Mouse (Mus musculus): ENCODE data around the gene Desi2. TPM values are rescaled to one million over a fixed set of nuclear protein-coding genes. Genes with fewer than 3 reads are reported as not detected.
A peak's percentile ranks its signal among the peaks of the same experiment; 100 is the strongest.
"Not testable (repeated sequence)": the region's sequence is repeated elsewhere in the genome, so short reads cannot be mapped to it uniquely, and the experiment has no call there.

Gene Desi2
- polyA plus RNA-seq, 1 experiment from 2014 or later, result 22.1 TPM

GRCm38 (mm10) chr1:178270635-178271034 is 83.4 kb downstream of the Desi2 start:
- no peak overlapping the region for H3K27ac ChIP-seq
- 34% methylated on average over 6 of the region's 6 CpGs for WGBS
- ATAC-seq (ENCODE audit: insufficient number of reproducible peaks, insufficient read depth, low FRiP score, low TSS enrichment, low read depth), result no peak
- no peaks in the 10 kb centered on the region for H3K9me3 ChIP-seq
- no peak overlapping the region for H3K4me3 ChIP-seq (replicated peaks)
- 0 out of 2 replicates have a peak, but pooled peaks cover 5% of the 10 kb centered on the region for H3K4me1 ChIP-seq (replicated peaks)
- H3K4me2 ChIP-seq, result no peak overlapping the region
- H3K27me3 ChIP-seq, result 0 out of 2 replicates have a peak, but pooled peaks cover 8% of the 10 kb centered on the region
- no peaks in the 10 kb centered on the region for H3K36me3 ChIP-seq
- no peak overlapping the region for H3K9ac ChIP-seq (replicated peaks)

DNA sequence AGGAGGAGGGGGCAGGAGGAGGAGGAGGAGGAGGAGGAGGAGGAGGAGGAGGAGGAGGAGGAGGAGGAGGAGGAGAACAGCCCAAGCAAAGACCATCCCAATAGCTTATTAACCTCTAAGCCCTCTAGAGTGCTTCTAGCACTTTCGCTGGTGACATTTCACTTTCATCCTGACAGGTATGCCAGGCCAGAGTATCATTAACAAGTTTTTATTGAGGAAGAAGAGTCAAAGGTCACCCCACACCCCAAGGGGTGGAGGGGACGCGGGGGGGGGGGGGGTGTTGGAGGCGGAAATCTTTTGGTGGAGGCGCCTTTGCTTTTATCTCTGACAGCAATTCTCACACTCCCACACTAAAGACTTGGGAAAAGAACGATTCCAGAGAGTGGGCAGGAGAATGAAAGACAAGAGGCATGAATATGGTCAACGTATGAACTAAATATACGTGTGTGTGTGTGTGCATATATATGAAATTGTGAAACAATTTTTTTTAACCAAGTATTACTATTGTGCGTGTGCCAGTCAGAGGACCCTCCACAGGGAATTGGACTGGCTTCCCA is 88.0 kb downstream of the Desi2 start:
- H3K9me3 ChIP-seq, result no peaks in the 10 kb centered on the region
- peak overlapping the region; percentile 66 for H3K4me3 ChIP-seq (replicated peaks)
- H3K27ac ChIP-seq, result no peak overlapping the region
- H3K36me3 ChIP-seq, result no peaks in the 10 kb centered on the region
- 0 out of 2 replicates have a peak, but pooled peaks cover 3% of the 10 kb centered on the region for H3K4me1 ChIP-seq (replicated peaks)
- ATAC-seq (ENCODE audit: insufficient number of reproducible peaks, insufficient read depth, low FRiP score, low TSS enrichment, low read depth), result no peak
- WGBS, result 14% methylated on average over 8 of the region's 9 CpGs
- peaks cover 17% of the 10 kb centered on the region for H3K27me3 ChIP-seq
- H3K4me2 ChIP-seq, result peak overlapping the region; percentile 81
- H3K9ac ChIP-seq (replicated peaks), result no peak overlapping the region

DNA sequence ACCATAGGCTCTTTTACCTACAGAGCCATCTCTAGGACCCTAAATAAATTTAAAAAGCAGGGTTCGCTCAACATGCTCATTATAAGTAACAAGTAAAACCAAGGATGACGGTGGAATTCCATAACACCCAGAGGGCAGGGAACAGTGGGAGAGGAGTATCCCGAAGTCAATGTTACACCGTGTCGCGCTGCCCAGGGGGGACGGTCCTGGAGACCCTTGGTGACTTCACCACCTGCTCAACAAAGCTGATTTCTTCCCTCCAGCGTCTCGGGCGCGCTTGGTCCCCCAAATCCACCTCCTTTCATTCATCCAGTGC is 88.5 kb downstream of the Desi2 start:
- Histone ChIP-seq H3K36me3 (no peaks in the 10 kb centered on the region), H3K4me2 (peak overlapping the region; percentile 81), H3K9me3 (no peaks in the 10 kb centered on the region), H3K4me3 (replicated peaks) (peak overlapping the region; percentile 66), H3K27ac (no peak overlapping the region), H3K4me1 (replicated peaks) (0 out of 2 replicates have a peak, but pooled peaks cover 3% of the 10 kb centered on the region), H3K27me3 (peaks cover 17% of the 10 kb centered on the region), H3K9ac (replicated peaks) (peak overlapping the region; percentile 85)
- ATAC-seq (ENCODE audit: insufficient number of reproducible peaks, insufficient read depth, low FRiP score, low TSS enrichment, low read depth), result no peak
- 6% methylated on average over 11 of the region's 11 CpGs for WGBS

- H3K9me3 ChIP-seq, result no peaks in the 10 kb centered on the region
- peak overlapping the region; percentile 85 for H3K9ac ChIP-seq (replicated peaks)
- H3K4me3 ChIP-seq (replicated peaks), result peak overlapping the region; percentile 66
- H3K27me3 ChIP-seq, result peaks cover 17% of the 10 kb centered on the region
- ATAC-seq (ENCODE audit: insufficient number of reproducible peaks, insufficient read depth, low FRiP score, low TSS enrichment, low read depth), result peak; percentile 78
- peak overlapping the region; percentile 81 for H3K27ac ChIP-seq
- H3K4me2 ChIP-seq, result peak overlapping the region; percentile 81
- 0 out of 2 replicates have a peak, but pooled peaks cover 3% of the 10 kb centered on the region for H3K4me1 ChIP-seq (replicated peaks)
- under 1% methylated on average over 85 of the region's 87 CpGs for WGBS
- no peaks in the 10 kb centered on the region for H3K36me3 ChIP-seq
Observed at GRCm38 (mm10) chr1:178276054-178276911, 89.1 kb downstream of the Desi2 start.

GRCm38 (mm10) chr1:178283314-178283713 is 96.1 kb downstream of the Desi2 start:
- not testable (repeated sequence) for H3K9me3 ChIP-seq; H3K4me3 ChIP-seq (replicated peaks); ATAC-seq (ENCODE audit: insufficient number of reproducible peaks, insufficient read depth, low FRiP score, low TSS enrichment, low read depth); H3K36me3 ChIP-seq; H3K27me3 ChIP-seq; H3K27ac ChIP-seq; H3K4me2 ChIP-seq; H3K4me1 ChIP-seq (replicated peaks); H3K9ac ChIP-seq (replicated peaks)
- 92% methylated on average over 3 of the region's 3 CpGs for WGBS

DNA sequence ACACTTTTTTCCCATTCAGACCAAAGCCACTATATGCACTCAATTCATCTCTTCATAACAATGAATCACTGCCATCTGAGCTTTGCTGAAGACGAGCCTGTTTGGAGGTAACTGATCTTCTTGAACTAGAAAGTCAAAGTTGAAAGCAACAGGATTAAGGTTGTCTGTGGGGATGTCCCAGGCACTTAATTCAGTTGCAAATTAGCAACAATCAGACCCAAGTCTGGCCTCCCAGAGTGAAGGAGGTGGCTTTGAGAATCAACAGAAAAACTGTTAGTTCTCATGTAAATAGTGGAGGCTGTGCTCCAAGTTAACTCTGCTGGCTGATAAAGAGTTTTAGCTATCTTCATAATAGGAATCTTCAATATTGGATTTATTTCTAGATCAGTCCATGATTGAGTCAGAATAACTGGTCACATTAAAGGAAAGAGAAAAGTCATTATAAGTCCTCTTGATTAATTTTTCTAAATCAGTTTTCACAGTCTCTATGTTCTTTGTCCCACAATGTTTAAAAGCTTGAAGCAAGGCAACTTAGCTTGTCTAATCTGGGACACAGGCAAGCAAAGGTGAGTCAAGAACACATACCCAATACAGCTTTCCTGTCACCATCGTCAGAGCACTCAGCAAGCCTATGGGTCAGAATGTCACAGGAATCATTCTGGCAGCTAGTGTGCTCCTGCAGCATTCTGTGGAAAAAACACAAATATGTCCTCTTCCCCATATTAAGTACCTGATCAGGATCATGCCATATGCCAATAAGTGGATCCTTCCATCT is 96.9 kb downstream of the Desi2 start:
- no peak overlapping the region for H3K4me3 ChIP-seq (replicated peaks)
- 59% methylated on average over 2 of the region's 2 CpGs for WGBS
- no peak overlapping the region for H3K27ac ChIP-seq
- H3K4me1 ChIP-seq (replicated peaks), result no peaks in the 10 kb centered on the region
- peaks cover 7% of the 10 kb centered on the region; the same call in 1 of the 2 replicates for H3K9me3 ChIP-seq
- no peaks in the 10 kb centered on the region for H3K36me3 ChIP-seq
- no peak overlapping the region for H3K9ac ChIP-seq (replicated peaks)
- no peaks in the 10 kb centered on the region for H3K27me3 ChIP-seq
- no peak for ATAC-seq (ENCODE audit: insufficient number of reproducible peaks, insufficient read depth, low FRiP score, low TSS enrichment, low read depth)
- H3K4me2 ChIP-seq, result no peak overlapping the region

DNA sequence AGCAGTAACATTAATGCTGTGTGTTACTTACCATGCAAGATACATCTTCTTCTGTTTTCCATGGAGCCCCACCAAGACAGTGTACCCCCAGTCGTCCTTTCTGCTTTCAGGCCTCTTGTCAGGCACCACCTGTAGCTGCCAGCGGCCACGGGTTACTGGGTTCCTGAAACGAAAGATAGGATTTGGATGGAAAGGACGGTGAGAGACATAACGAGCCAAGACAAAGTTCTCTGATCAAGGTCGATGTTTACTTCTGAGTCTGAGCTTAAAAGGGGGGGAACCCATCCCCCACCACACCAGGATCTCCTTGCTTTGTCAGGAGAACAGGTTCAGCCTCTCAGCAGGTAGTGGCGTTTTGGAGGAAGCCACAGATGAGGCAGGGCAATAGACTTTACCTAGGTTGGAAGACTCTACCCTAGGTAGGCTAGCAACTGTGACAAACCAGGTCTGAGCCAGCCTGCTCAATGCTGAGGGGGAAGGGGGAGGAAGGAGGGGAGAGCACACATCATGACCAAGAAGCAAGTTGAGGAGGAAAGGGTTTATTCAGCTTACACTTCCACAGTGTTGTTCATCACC is 100.5 kb downstream of the Desi2 start:
- H3K4me2 ChIP-seq, result no peak overlapping the region
- H3K4me3 ChIP-seq (replicated peaks), result no peak overlapping the region
- peaks cover 7% of the 10 kb centered on the region; the same call in 1 of the 2 replicates for H3K9me3 ChIP-seq
- no peak for ATAC-seq (ENCODE audit: insufficient number of reproducible peaks, insufficient read depth, low FRiP score, low TSS enrichment, low read depth)
- no peak overlapping the region for H3K27ac ChIP-seq
- H3K4me1 ChIP-seq (replicated peaks), result no peaks in the 10 kb centered on the region
- H3K36me3 ChIP-seq, result no peaks in the 10 kb centered on the region
- WGBS, result 64% methylated on average over 8 of the region's 8 CpGs
- H3K9ac ChIP-seq (replicated peaks), result no peak overlapping the region
- H3K27me3 ChIP-seq, result no peaks in the 10 kb centered on the region

- H3K4me2 ChIP-seq, result no peak overlapping the region
- H3K27me3 ChIP-seq, result no peaks in the 10 kb centered on the region
- no peaks in the 10 kb centered on the region for H3K36me3 ChIP-seq
- H3K27ac ChIP-seq, result no peak overlapping the region
- ATAC-seq (ENCODE audit: insufficient number of reproducible peaks, insufficient read depth, low FRiP score, low TSS enrichment, low read depth), result no peak
- H3K9ac ChIP-seq (replicated peaks), result no peak overlapping the region
- WGBS, result 69% methylated on average over 3 of the region's 3 CpGs
- H3K9me3 ChIP-seq, result no peaks in the 10 kb centered on the region
- no peak overlapping the region for H3K4me3 ChIP-seq (replicated peaks)
- H3K4me1 ChIP-seq (replicated peaks), result no peaks in the 10 kb centered on the region
Observed at GRCm38 (mm10) chr1:178291716-178292115, 104.5 kb downstream of the Desi2 start.

DNA sequence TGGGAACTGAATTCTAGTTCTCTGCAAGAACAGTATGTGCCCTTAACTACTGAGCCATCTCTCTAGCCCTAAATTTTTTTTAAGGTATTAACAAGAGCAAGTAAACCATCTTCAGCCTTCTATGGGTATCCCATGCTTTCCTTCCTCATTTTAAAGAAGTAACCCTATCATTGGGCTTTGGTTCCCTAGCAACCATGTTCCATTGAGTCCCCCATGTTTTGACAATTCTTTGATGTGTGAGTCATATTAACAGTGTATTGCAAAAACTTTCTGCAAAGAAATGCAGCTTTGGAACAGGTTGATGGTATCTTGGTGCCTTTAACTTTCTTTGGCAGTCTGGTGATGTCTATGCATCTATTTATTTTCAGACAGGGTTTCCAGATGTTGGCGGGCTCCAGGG is 106.8 kb downstream of the Desi2 start:
- peaks cover 5% of the 10 kb centered on the region; the same call in 1 of the 2 replicates for H3K4me1 ChIP-seq (replicated peaks)
- H3K4me3 ChIP-seq (replicated peaks), result no peak overlapping the region
- no peaks in the 10 kb centered on the region for H3K9me3 ChIP-seq
- H3K27ac ChIP-seq, result no peak overlapping the region
- ATAC-seq (ENCODE audit: insufficient number of reproducible peaks, insufficient read depth, low FRiP score, low TSS enrichment, low read depth), result no peak
- no peaks in the 10 kb centered on the region for H3K36me3 ChIP-seq
- WGBS, result 97% methylated on average over 1 of the region's 1 CpGs
- H3K27me3 ChIP-seq, result no peaks in the 10 kb centered on the region
- no peak overlapping the region for H3K4me2 ChIP-seq
- H3K9ac ChIP-seq (replicated peaks), result no peak overlapping the region

GRCm38 (mm10) chr1:178301261-178301660 is 114.0 kb downstream of the Desi2 start:
- H3K27me3 ChIP-seq; H3K9ac ChIP-seq (replicated peaks); H3K36me3 ChIP-seq; H3K4me3 ChIP-seq (replicated peaks); H3K27ac ChIP-seq; ATAC-seq (ENCODE audit: insufficient number of reproducible peaks, insufficient read depth, low FRiP score, low TSS enrichment, low read depth); H3K4me1 ChIP-seq (replicated peaks); H3K4me2 ChIP-seq: not testable (repeated sequence)
- peaks cover 12% of the 10 kb centered on the region; the same call in 1 of the 2 replicates for H3K9me3 ChIP-seq
- 90% methylated on average over 2 of the region's 2 CpGs for WGBS

- H3K27ac ChIP-seq, result no peak overlapping the region
- H3K4me2 ChIP-seq, result no peak overlapping the region
- no peak overlapping the region for H3K9ac ChIP-seq (replicated peaks)
- H3K4me3 ChIP-seq (replicated peaks), result no peak overlapping the region
- no peaks in the 10 kb centered on the region for H3K27me3 ChIP-seq
- 24% methylated on average over 3 of the region's 3 CpGs for WGBS
- no peaks in the 10 kb centered on the region for H3K4me1 ChIP-seq (replicated peaks)
- no peaks in the 10 kb centered on the region for H3K36me3 ChIP-seq
- peaks cover 12% of the 10 kb centered on the region; the same call in 1 of the 2 replicates for H3K9me3 ChIP-seq
- ATAC-seq (ENCODE audit: insufficient number of reproducible peaks, insufficient read depth, low FRiP score, low TSS enrichment, low read depth), result no peak
Observed at GRCm38 (mm10) chr1:178303425-178303824, 116.2 kb downstream of the Desi2 start.
